Mouse (Mus musculus) cerebellum, postnatal 4 days (tissue): ENCODE measurements around the gene Gpc5.

ENCODE experiments used
- DNase-seq, 2 experiments: peaks; one replicate each; pipeline ENCODE4 v3.0.0; 2022; ENCODE audit warnings: low spot score in 2 of 2, mixed read lengths in 1 of 2

Gpc5 gene

GRCm38 (mm10) chr14:116308541-116308940, 1216.5 kb downstream of the Gpc5 start:
- DNase-seq: no peak

- no peak for DNase-seq
These were observed 1225.5 kb downstream of the Gpc5 start for GRCm38 (mm10) chr14:116317491-116317890.

- no peak for DNase-seq
These were observed 1244.2 kb downstream of the Gpc5 start for GRCm38 (mm10) chr14:116336182-116336581.

- DNase-seq: no peak
These were observed 1246.4 kb downstream of the Gpc5 start for GRCm38 (mm10) chr14:116338395-116338794.

- DNase-seq: no peak
These were observed 1256.5 kb downstream of the Gpc5 start for GRCm38 (mm10) chr14:116348560-116348959.

- no peak for DNase-seq
These were observed 1292.6 kb downstream of the Gpc5 start for GRCm38 (mm10) chr14:116384602-116385001.

- DNase-seq: no peak
These were observed 1323.5 kb downstream of the Gpc5 start for GRCm38 (mm10) chr14:116415511-116415910.

GRCm38 (mm10) chr14:116448219-116448618, 1356.2 kb downstream of the Gpc5 start:
- DNase-seq: no peak

- no peak for DNase-seq
These were observed 1361.3 kb downstream of the Gpc5 start for GRCm38 (mm10) chr14:116453356-116453755.

- DNase-seq: no peak
These were observed 1364.2 kb downstream of the Gpc5 start for GRCm38 (mm10) chr14:116456211-116456610.

GRCm38 (mm10) chr14:116473378-116474179, 1381.6 kb downstream of the Gpc5 start:
- no peak for DNase-seq

- DNase-seq: no peak
These were observed 1402.4 kb downstream of the Gpc5 start for GRCm38 (mm10) chr14:116494285-116494850.

GRCm38 (mm10) chr14:116538216-116538615, 1446.2 kb downstream of the Gpc5 start:
- no peak for DNase-seq

GRCm38 (mm10) chr14:116543746-116544145, 1451.7 kb downstream of the Gpc5 start:
- no peak for DNase-seq

- DNase-seq: no peak
These were observed 1459.4 kb downstream of the Gpc5 start for GRCm38 (mm10) chr14:116551401-116551800.

GRCm38 (mm10) chr14:116553316-116553715, 1461.3 kb downstream of the Gpc5 start:
- DNase-seq: no peak

GRCm38 (mm10) chr14:116558141-116558800, 1466.3 kb downstream of the Gpc5 start:
- no peak for DNase-seq

- DNase-seq: no peak
These were observed 1468.0 kb downstream of the Gpc5 start for GRCm38 (mm10) chr14:116559990-116560389.
